Mouse (Mus musculus) cerebellum, adult 2 months (tissue): Measurements from ENCODE around the gene Ntrk1.

Experiments used
- CTCF ChIP-seq: fragments of 200-500 bp; IDR thresholded peaks from 2 replicates; pipeline ENCODE4 v1.5.1; 2011; ENCODE audit warnings: low read depth, mild to moderate bottlenecking, control low read depth, low read length, moderate library complexity, borderline replicate concordance; ENCODE audit not compliant: insufficient read depth
- POLR2A ChIP-seq: fragments of 200-500 bp; IDR thresholded peaks from 2 replicates; pipeline ENCODE4 v1.6.1; 2011; ENCODE audit warnings: low read length, control low read depth, borderline replicate concordance; ENCODE audit not compliant: insufficient read depth

DNA sequence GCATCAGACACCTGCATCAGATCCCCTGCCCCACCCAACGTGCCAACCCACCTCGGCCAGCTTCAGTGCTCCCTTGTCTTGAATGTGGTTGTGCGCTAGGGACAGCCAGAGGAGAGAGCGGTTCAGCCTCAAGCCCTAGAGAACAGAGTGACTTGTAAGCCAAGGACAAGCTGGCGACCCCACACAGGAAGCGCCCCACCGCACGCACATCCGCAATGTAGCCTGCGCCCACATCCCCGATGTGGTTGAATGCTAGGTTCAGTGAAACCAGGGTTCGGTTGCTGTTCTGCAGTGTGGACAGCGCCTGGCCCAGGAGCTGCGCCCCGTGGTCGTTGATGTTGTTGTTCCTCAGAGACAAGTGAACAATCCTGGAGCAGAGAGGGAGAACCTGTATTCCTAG, 52.2 kb downstream of the Ntrk1 start:
- TF ChIP-seq POLR2A (no peak), CTCF (no peak)
